Mouse (Mus musculus) heart, embryonic 11.5 days (tissue): ENCODE measurements around the gene Zfp281. TPM values are rescaled to one million over a fixed set of nuclear protein-coding genes. Genes with fewer than 3 reads are reported as not detected.

Experiments used
- ATAC-seq: fragments of 200-750 bp; cut with Nextera tagmentation; replicated peaks from 2 replicates; pipeline ENCODE4 v1.8.0; 2017; ENCODE audit warnings: moderate library complexity; ENCODE audit not compliant: insufficient number of reproducible peaks, low FRiP score, low TSS enrichment
- H3K27ac ChIP-seq: fragments of 300-500 bp; sonication (generic); 2 replicates; pipeline ENCODE4 v1.5.1; 2014; ENCODE audit warnings: mild to moderate bottlenecking, low read depth, low read length
- H3K27me3 ChIP-seq: fragments of 300-500 bp; sonication (generic); 2 replicates; pipeline ENCODE4 v1.6.1; 2014; ENCODE audit warnings: mild to moderate bottlenecking, low read length, mixed read lengths; ENCODE audit not compliant: control insufficient read depth, insufficient read depth
- H3K36me3 ChIP-seq: fragments of 300-500 bp; sonication (generic); 2 replicates; pipeline ENCODE4 v1.6.1; 2014; ENCODE audit warnings: mild to moderate bottlenecking, low read length, moderate library complexity, mixed read lengths; ENCODE audit not compliant: control insufficient read depth, insufficient read depth
- H3K4me1 ChIP-seq: fragments of 300-500 bp; sonication (generic); 2 replicates; pipeline ENCODE4 v1.6.1; 2014; ENCODE audit warnings: low read length; ENCODE audit not compliant: control insufficient read depth, insufficient read depth
- H3K4me2 ChIP-seq: fragments of 300-500 bp; sonication (generic); 2 replicates; pipeline ENCODE4 v1.6.1; 2014; ENCODE audit warnings: mild to moderate bottlenecking, moderate library complexity
- H3K4me3 ChIP-seq: fragments of 300-500 bp; sonication (generic); 2 replicates; pipeline ENCODE4 v1.5.1; 2014; ENCODE audit warnings: low read depth, low read length
- H3K9ac ChIP-seq: fragments of 300-500 bp; sonication (generic); 2 replicates; pipeline ENCODE4 v1.6.1; 2014; ENCODE audit warnings: mild to moderate bottlenecking, low read depth, low read length, moderate library complexity
- H3K9me3 ChIP-seq: fragments of 300-500 bp; sonication (generic); replicated peaks from 2 replicates; pipeline ENCODE4 v1.6.1; 2016; ENCODE audit warnings: low read length; ENCODE audit not compliant: control insufficient read depth
- WGBS: fragments of 180-500 bp; shearing (Covaris S2); extraction: QIAGEN DNeasy Blood & Tissue Kit; methylation state at CpG from one replicate; pipeline ENCODE4 v1.1.7; 2014; ENCODE audit not compliant: insufficient replicate concordance; 5-methylcytosine and 5-hydroxymethylcytosine counted together
- polyA plus RNA-seq: library from polyadenylated mRNA; unstranded; fragments of >200 nt; fragmentation: Nextera tagmentation; extraction: Ambion mirVana; gene quantifications from 2 replicates; pipeline ENCODE4 v1.2.1, GENCODE M21; 2014

The Zfp281 gene
- polyA plus RNA-seq, 1 experiment from 2014 or later = 17.5 TPM

- H3K9me3 ChIP-seq = no peaks in the 10 kb centered on the region
- ATAC-seq = no peak
- H3K9ac ChIP-seq = no peak overlapping the region
- no peaks in the 10 kb centered on the region for H3K36me3 ChIP-seq
- no peak overlapping the region for H3K4me3 ChIP-seq
- H3K27ac ChIP-seq = no peak overlapping the region
- H3K4me2 ChIP-seq = no peak overlapping the region
- H3K27me3 ChIP-seq = no peaks in the 10 kb centered on the region
- 89% methylated on average over 5 of the region's 5 CpGs for WGBS
- H3K4me1 ChIP-seq = no peaks in the 10 kb centered on the region
These were observed 14.0 kb downstream of the Zfp281 start for GRCm38 (mm10) chr1:136638699-136639098.

DNA sequence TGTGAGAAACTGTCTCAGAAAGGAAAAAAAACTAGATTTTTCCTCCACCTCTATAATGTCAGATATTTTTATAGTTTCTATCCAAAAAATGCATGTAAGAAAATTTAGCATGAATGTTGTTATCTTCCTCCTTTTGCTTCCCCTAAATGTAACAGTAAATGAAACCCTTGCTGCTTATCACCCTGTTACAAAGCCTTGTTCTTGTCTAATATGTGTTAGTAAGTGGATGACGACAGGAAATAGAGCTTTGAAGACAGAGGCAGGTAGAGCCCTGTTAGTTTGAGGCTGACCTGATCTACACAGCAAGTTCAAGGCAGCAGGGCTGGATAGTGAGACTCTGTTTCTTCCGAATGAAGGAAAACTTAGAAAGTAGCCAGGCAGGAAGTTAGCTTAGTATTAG lies 14.5 kb downstream of the Zfp281 start:
- H3K27me3 ChIP-seq = no peaks in the 10 kb centered on the region
- no peak overlapping the region for H3K9ac ChIP-seq
- ATAC-seq = no peak
- 58% methylated on average over 2 of the region's 2 CpGs for WGBS
- H3K4me3 ChIP-seq = no peak overlapping the region
- H3K4me2 ChIP-seq = no peak overlapping the region
- H3K9me3 ChIP-seq = no peaks in the 10 kb centered on the region
- no peaks in the 10 kb centered on the region for H3K4me1 ChIP-seq
- no peak overlapping the region for H3K27ac ChIP-seq
- no peaks in the 10 kb centered on the region for H3K36me3 ChIP-seq

GRCm38 (mm10) chr1:136642701-136643100 lies 18.0 kb downstream of the Zfp281 start:
- Histone ChIP-seq H3K4me2 (no peak overlapping the region), H3K4me1 (no peaks in the 10 kb centered on the region), H3K4me3 (no peak overlapping the region), H3K27me3 (no peaks in the 10 kb centered on the region), H3K27ac (no peak overlapping the region), H3K36me3 (no peaks in the 10 kb centered on the region), H3K9me3 (no peaks in the 10 kb centered on the region), H3K9ac (no peak overlapping the region)
- WGBS = 75% methylated on average over 3 of the region's 3 CpGs
- no peak for ATAC-seq

DNA sequence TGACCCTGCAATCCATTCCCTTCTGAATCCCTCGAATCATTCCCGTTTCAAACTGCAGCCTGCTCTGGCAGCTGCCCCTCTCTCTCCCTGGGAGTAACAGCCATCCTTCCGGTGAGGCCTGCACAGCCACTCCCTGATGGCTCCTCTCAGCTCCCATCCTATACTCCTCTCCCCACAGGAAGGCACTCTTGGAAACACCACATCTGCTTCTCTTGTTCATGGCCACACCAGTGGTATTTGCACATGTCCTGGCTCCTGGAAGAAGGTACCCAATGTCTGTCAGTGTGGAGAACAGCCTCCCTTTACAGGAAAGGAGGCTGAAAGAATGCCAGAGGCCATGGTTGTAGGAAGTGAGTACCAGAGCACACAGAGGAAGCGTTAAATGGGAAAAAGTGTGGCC lies 19.8 kb downstream of the Zfp281 start:
- Histone ChIP-seq H3K9me3 (no peaks in the 10 kb centered on the region), H3K27ac (no peak overlapping the region), H3K4me3 (no peak overlapping the region), H3K9ac (no peak overlapping the region), H3K4me2 (no peak overlapping the region), H3K4me1 (no peaks in the 10 kb centered on the region), H3K36me3 (no peaks in the 10 kb centered on the region), H3K27me3 (no peaks in the 10 kb centered on the region)
- WGBS = 53% methylated on average over 4 of the region's 4 CpGs
- no peak for ATAC-seq

DNA sequence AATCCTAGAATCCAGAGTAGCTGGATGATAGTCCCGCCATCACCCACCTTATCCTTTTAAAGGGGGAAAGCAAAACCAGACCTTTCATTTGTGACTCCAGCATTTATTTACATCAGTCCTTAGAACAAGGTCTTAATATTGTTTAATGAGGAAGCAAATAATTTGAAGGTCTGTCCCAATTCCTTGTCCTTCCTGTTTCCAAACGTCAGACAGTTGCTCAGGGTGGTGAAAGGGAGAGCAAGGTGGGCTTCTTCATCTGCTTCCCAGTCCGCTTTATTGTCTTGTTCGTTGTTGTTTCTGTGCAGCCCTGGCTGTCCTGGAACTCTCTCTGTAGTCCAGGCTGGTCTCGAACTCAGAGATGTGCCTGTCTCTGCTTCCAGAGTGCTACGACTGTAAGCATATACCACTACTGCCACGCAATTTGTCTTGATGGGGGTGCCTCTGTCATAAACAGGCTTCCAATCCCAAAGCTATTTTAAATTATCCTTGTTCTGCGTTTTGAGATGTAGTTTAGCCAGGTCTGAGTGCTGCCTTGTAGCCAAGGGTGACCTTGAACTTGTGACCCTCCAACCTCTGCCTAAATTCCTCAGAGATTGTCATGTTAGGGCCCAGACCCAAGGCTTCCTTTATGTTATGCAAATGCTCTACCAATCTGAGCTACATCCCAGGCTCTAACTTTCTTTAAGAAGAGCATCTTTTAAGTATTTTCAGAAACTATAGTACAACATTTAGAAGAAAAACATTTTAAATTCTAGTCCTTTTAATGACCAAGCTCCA lies 21.3 kb downstream of the Zfp281 start:
- Histone ChIP-seq H3K27ac (no peak overlapping the region), H3K9ac (no peak overlapping the region), H3K9me3 (no peaks in the 10 kb centered on the region), H3K4me1 (no peaks in the 10 kb centered on the region), H3K4me3 (no peak overlapping the region), H3K36me3 (no peaks in the 10 kb centered on the region), H3K27me3 (no peaks in the 10 kb centered on the region), H3K4me2 (no peak overlapping the region)
- no peak for ATAC-seq
- 80% methylated on average over 8 of the region's 8 CpGs for WGBS

- Histone ChIP-seq H3K4me2 (no peak overlapping the region), H3K27me3 (no peaks in the 10 kb centered on the region), H3K9ac (no peak overlapping the region), H3K4me3 (no peak overlapping the region), H3K27ac (no peak overlapping the region), H3K4me1 (0 out of 2 replicates have a peak, but pooled peaks cover 2% of the 10 kb centered on the region), H3K9me3 (no peaks in the 10 kb centered on the region), H3K36me3 (no peaks in the 10 kb centered on the region)
- 78% methylated on average over 3 of the region's 3 CpGs for WGBS
- no peak for ATAC-seq
These were observed 27.4 kb downstream of the Zfp281 start for GRCm38 (mm10) chr1:136652066-136652465.

- Histone ChIP-seq H3K9me3 (no peaks in the 10 kb centered on the region), H3K9ac (no peak overlapping the region), H3K36me3 (no peaks in the 10 kb centered on the region), H3K4me1 (0 out of 2 replicates have a peak, but pooled peaks cover 2% of the 10 kb centered on the region), H3K27me3 (no peaks in the 10 kb centered on the region), H3K4me2 (no peak overlapping the region), H3K27ac (no peak overlapping the region), H3K4me3 (no peak overlapping the region)
- 73% methylated on average over 8 of the region's 8 CpGs for WGBS
- no peak for ATAC-seq
These were observed 28.8 kb downstream of the Zfp281 start for GRCm38 (mm10) chr1:136653526-136653925.

GRCm38 (mm10) chr1:136654385-136654784 lies 29.7 kb downstream of the Zfp281 start:
- Histone ChIP-seq H3K4me3 (no peak overlapping the region), H3K4me2 (no peak overlapping the region), H3K4me1 (0 out of 2 replicates have a peak, but pooled peaks cover 2% of the 10 kb centered on the region), H3K9me3 (no peaks in the 10 kb centered on the region), H3K36me3 (no peaks in the 10 kb centered on the region), H3K9ac (no peak overlapping the region), H3K27ac (no peak overlapping the region), H3K27me3 (no peaks in the 10 kb centered on the region)
- 53% methylated on average over 11 of the region's 11 CpGs for WGBS
- ATAC-seq = no peak

DNA sequence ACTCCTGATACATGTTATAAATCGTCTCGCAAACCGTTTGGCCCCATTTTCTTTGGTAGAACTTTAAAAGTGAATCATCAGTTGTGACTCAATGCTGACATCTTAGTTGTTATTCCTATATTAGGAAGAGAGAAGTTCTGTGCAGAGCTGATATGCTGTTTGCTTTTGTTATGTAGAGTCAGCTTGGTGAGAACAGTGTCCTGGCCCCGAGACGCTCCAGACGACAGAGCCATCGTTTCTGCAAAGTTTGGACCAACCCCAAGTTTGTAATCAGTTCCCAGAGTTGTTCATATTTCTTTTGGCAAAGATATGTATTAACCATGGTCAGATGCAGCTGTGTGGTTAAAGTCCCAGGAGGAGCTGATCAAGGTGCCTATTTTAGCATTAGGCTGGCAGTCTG lies 31.9 kb downstream of the Zfp281 start:
- 72% methylated on average over 7 of the region's 7 CpGs for WGBS
- H3K27me3 ChIP-seq = no peaks in the 10 kb centered on the region
- ATAC-seq = no peak
- peaks cover 7% of the 10 kb centered on the region; the same call in 1 of the 2 replicates for H3K4me1 ChIP-seq
- H3K9me3 ChIP-seq = no peaks in the 10 kb centered on the region
- H3K9ac ChIP-seq = no peak overlapping the region
- no peak overlapping the region for H3K4me3 ChIP-seq
- no peak overlapping the region for H3K27ac ChIP-seq
- no peaks in the 10 kb centered on the region for H3K36me3 ChIP-seq
- no peak overlapping the region for H3K4me2 ChIP-seq
